Mouse (Mus musculus) heart, adult 2 months (tissue): ENCODE data around the gene Ssbp2. TPM values are rescaled to one million over a fixed set of nuclear protein-coding genes. Genes with fewer than 3 reads are reported as not detected.

Experiments
- DNase-seq, 2 experiments: peaks; one replicate each; pipeline ENCODE4 v3.0.0; 2021
- H3K27ac ChIP-seq: fragments of 200-600 bp; 2 replicates; pipeline ENCODE4 v1.8.1; 2022
- H3K27me3 ChIP-seq: fragments of 200-500 bp; 2 replicates; pipeline ENCODE4 v1.6.1; 2012; ENCODE audit warnings: mild to moderate bottlenecking, low read length, inconsistent platforms, mixed read lengths; ENCODE audit not compliant: control insufficient read depth, insufficient read depth
- H3K36me3 ChIP-seq: fragments of 200-500 bp; 2 replicates; pipeline ENCODE4 v1.6.1; 2012; ENCODE audit warnings: low read length, inconsistent platforms; ENCODE audit not compliant: control insufficient read depth, insufficient read depth
- H3K4me1 ChIP-seq: fragments of 200-500 bp; 2 replicates; pipeline ENCODE4 v1.6.1; 2011; ENCODE audit warnings: low read length; ENCODE audit not compliant: control insufficient read depth, insufficient read depth
- H3K4me3 ChIP-seq: fragments of 200-600 bp; 2 replicates; pipeline ENCODE4 v1.8.1; 2022
- H3K79me2 ChIP-seq: fragments of 200-500 bp; replicated peaks from 2 replicates; pipeline ENCODE4 v1.6.1; 2012; ENCODE audit warnings: mild to moderate bottlenecking, inconsistent platforms, low read length, moderate library complexity, mixed read lengths; ENCODE audit not compliant: control insufficient read depth, insufficient read depth
- H3K9ac ChIP-seq: fragments of 200-500 bp; 2 replicates; pipeline ENCODE4 v1.6.1; 2012; ENCODE audit warnings: low read depth, mild to moderate bottlenecking, control low read depth, inconsistent platforms, low read length, mixed read lengths
- CTCF ChIP-seq: fragments of 200-600 bp; IDR thresholded peaks from 2 replicates; pipeline ENCODE4 v1.8.1; 2022; ENCODE audit warnings: antibody characterized with exemption, mild to moderate bottlenecking, moderate library complexity
- EP300 ChIP-seq: fragments of 200-500 bp; IDR thresholded peaks from 2 replicates; pipeline ENCODE4 v1.6.1; 2011; ENCODE audit warnings: low read depth, low read length, control low read depth; ENCODE audit not compliant: insufficient read depth
- POLR2A ChIP-seq: fragments of 200-500 bp; IDR thresholded peaks from 2 replicates; pipeline ENCODE4 v1.6.1; 2011; ENCODE audit warnings: mild to moderate bottlenecking, low read depth, low read length, control low read depth; ENCODE audit not compliant: insufficient read depth
- WGBS: fragments of 180-500 bp; shearing (Covaris S2); methylation state at CpG from one replicate; pipeline ENCODE4 v1.1.7; 2018; 5-methylcytosine and 5-hydroxymethylcytosine counted together
- intact Hi-C: fragments of 180-260 bp; cut with DNase I; formaldehyde crosslinking; loops from one replicate; pipeline ENCODE4 v1.15.1; 2025
- long read RNA-seq: library from polyadenylated mRNA; stranded (forward); transcript quantifications from one replicate; pipeline ENCODE4 v2.0.0, GENCODE M21; 2021
- polyA plus RNA-seq: library from polyadenylated mRNA; depleted of rRNA; stranded (reverse); fragments of >200 nt; gene quantifications from 2 replicates; pipeline ENCODE4 v1.2.3, GENCODE M21; 2012; rRNA removed
- total RNA-seq, 2 experiments: library from RNA; stranded (reverse); gene quantifications; 2 replicates each; pipeline ENCODE4 v1.2.3; 2021

Ssbp2 gene
- total RNA-seq: 10 to 100 TPM; 39.0 to 40.4 TPM
- polyA plus RNA-seq: 25.0 and 43.9 TPM in 2 replicates
- long read RNA-seq, transcript Ssbp2-201 (17 exons, 3,957 nt): major isoform, 14 of 27 reads
- long read RNA-seq, partial matches to known transcripts: 0 of 27 reads
- long read RNA-seq, other reads (novel, unspliced or antisense): 8 of 27 reads

GRCm38 (mm10) chr13:91459896-91460620 is at the start of gene Ssbp2:
Gene Ssbp2 (plus strand): TSS chr13:91460283.
- TF ChIP-seq CTCF (no peak), EP300 (no peak), POLR2A (peak; percentile 26; the same call in 1 of the 2 replicates)
- Histone ChIP-seq H3K4me3 (peak within 1 kb of the TSS; percentile 75), H3K27me3 (peaks cover 2% of the 10 kb centered on the region; the same call in 1 of the 2 replicates), H3K79me2 (peaks cover 2% of the 10 kb centered on the region; the same call in 1 of the 2 replicates), H3K27ac (peak within 1 kb of the TSS; percentile 97), H3K36me3 (no peaks in the 10 kb centered on the region), H3K9ac (peak within 1 kb of the TSS; percentile 95), H3K4me1 (peaks cover 1% of the 10 kb centered on the region; the same call in 1 of the 2 replicates)
- no peak for DNase-seq
- 10% methylated on average over 29 of the region's 29 CpGs for WGBS
- intact Hi-C loops: loop anchor here (1.0 to 5.0 kb wide), 4 partner anchors 39 to 533 kb away; partner anchors contain the start of gene Atg10

GRCm38 (mm10) chr13:91413752-91414503 is 46.2 kb upstream of the Ssbp2 start:
- no peaks in the 10 kb centered on the region for H3K36me3 ChIP-seq
- no peak overlapping the region for H3K27ac ChIP-seq
- H3K4me1 ChIP-seq: no peaks in the 10 kb centered on the region; the same call in 1 of the 2 replicates
- TF ChIP-seq EP300 (no peak), POLR2A (no peak)
- H3K4me3 ChIP-seq: no peak overlapping the region
- no peaks in the 10 kb centered on the region for H3K79me2 ChIP-seq
- WGBS: 84% methylated on average over 5 of the region's 5 CpGs
- no peak overlapping the region for H3K9ac ChIP-seq
- intact Hi-C loops: no loop called here
- H3K27me3 ChIP-seq: no peaks in the 10 kb centered on the region
- no peak for DNase-seq

- TF ChIP-seq EP300 (no peak), POLR2A (no peak), CTCF (no peak)
Measured at GRCm38 (mm10) chr13:91415896-91416295, 44.2 kb upstream of the Ssbp2 start.

GRCm38 (mm10) chr13:91416698-91417097 is 43.4 kb upstream of the Ssbp2 start:
- peaks cover 2% of the 10 kb centered on the region; the same call in 1 of the 2 replicates for H3K4me1 ChIP-seq
- no peak overlapping the region for H3K9ac ChIP-seq
- WGBS: 80% methylated on average over 2 of the region's 2 CpGs
- TF ChIP-seq EP300 (no peak), CTCF (no peak), POLR2A (no peak)
- no peak for DNase-seq
- intact Hi-C loops: no loop called here
- H3K79me2 ChIP-seq: no peaks in the 10 kb centered on the region
- no peak overlapping the region for H3K27ac ChIP-seq
- H3K4me3 ChIP-seq: no peak overlapping the region
- H3K27me3 ChIP-seq: no peaks in the 10 kb centered on the region
- no peaks in the 10 kb centered on the region for H3K36me3 ChIP-seq

More at GRCm38 (mm10) chr13:91415896-91416295, 44.2 kb upstream of the Ssbp2 start:
- H3K79me2 ChIP-seq: no peaks in the 10 kb centered on the region
- no peak for DNase-seq
- no peaks in the 10 kb centered on the region for H3K27me3 ChIP-seq
- no peak overlapping the region for H3K9ac ChIP-seq
- no peak overlapping the region for H3K4me3 ChIP-seq
- no peak overlapping the region for H3K27ac ChIP-seq
- no peaks in the 10 kb centered on the region for H3K36me3 ChIP-seq
- WGBS: 78% methylated on average over 4 of the region's 4 CpGs
- H3K4me1 ChIP-seq: no peaks in the 10 kb centered on the region
- intact Hi-C loops: no loop called here

- intact Hi-C loops: loop anchor here (1.0 to 2.0 kb wide), 2 partner anchors 39 to 50 kb away; partner anchors contain the start of gene Ssbp2
- H3K9ac ChIP-seq: no peak overlapping the region
- H3K79me2 ChIP-seq: no peaks in the 10 kb centered on the region
- H3K27me3 ChIP-seq: no peaks in the 10 kb centered on the region
- DNase-seq: peak; percentile 74 to 76
- peak overlapping the region; percentile 21; the same call in 1 of the 2 replicates for H3K27ac ChIP-seq
- TF ChIP-seq CTCF: no peak
- no peak for TF ChIP-seq POLR2A
- no peak for TF ChIP-seq EP300
- peaks cover 2% of the 10 kb centered on the region; the same call in 1 of the 2 replicates for H3K4me1 ChIP-seq
- peak overlapping the region; percentile 20; the same call in 1 of the 2 replicates for H3K4me3 ChIP-seq
- WGBS: 13% methylated on average over 9 of the region's 9 CpGs
- H3K36me3 ChIP-seq: no peaks in the 10 kb centered on the region
Measured at GRCm38 (mm10) chr13:91421387-91421949, 38.6 kb upstream of the Ssbp2 start.
